Mouse (Mus musculus) CH12.LX (cell line): Measurements from ENCODE around the gene Apom. TPM values are rescaled to one million over a fixed set of nuclear protein-coding genes. Genes with fewer than 3 reads are reported as not detected.

Experiments
- DNase-seq: peaks from one replicate; pipeline ENCODE4 v3.0.0-alpha.2; 2013; ENCODE audit errors: extremely low read depth
- H3K27ac ChIP-seq: 2 replicates; pipeline ENCODE4 v1.5.1; 2012; ENCODE audit warnings: low read depth, mild to moderate bottlenecking, control low read depth, moderate library complexity; ENCODE audit not compliant: insufficient read depth
- H3K27me3 ChIP-seq: replicated peaks from 2 replicates; pipeline ENCODE3; 2012; ENCODE audit warnings: inconsistent platforms
- H3K36me3 ChIP-seq, 2 experiments: replicated peaks in 1 of 2; 2 replicates each; pipeline versions ENCODE3 to v1.6.1; 2012; ENCODE audit warnings: inconsistent platforms in 1 of 2, low read length in 1 of 2, mild to moderate bottlenecking in 1 of 2, mixed read lengths in 1 of 2, moderate library complexity in 1 of 2; ENCODE audit not compliant: control insufficient read depth in 1 of 2, insufficient read depth in 1 of 2
- H3K4me1 ChIP-seq, 2 experiments: 2 replicates each; pipeline ENCODE4 v1.6.1; 2012; ENCODE audit warnings: inconsistent platforms in 1 of 2, moderate library complexity in 1 of 2; ENCODE audit not compliant: insufficient read depth in 2 of 2, control insufficient read depth in 1 of 2
- H3K4me2 ChIP-seq: 2 replicates; pipeline ENCODE4 v1.6.1; 2012; ENCODE audit warnings: low read depth, mild to moderate bottlenecking, control low read depth; ENCODE audit not compliant: poor library complexity, insufficient read depth, severe bottlenecking
- H3K4me3 ChIP-seq, 3 experiments: fragments of 150-350 bp in 1 of 3; sonication (generic) in 1 of 3; replicated peaks in 1 of 3; 2 replicates each; pipeline versions ENCODE3 to v1.5.1; 2011 to 2012; ENCODE audit warnings: low read depth in 2 of 3, low read length in 2 of 3, mild to moderate bottlenecking in 2 of 3, moderate library complexity in 2 of 3, control low read depth in 1 of 3, improper control_type of control experiment in 1 of 3, inconsistent platforms in 1 of 3, mixed read lengths in 1 of 3; ENCODE audit not compliant: poor library complexity in 1 of 3
- H3K79me2 ChIP-seq: replicated peaks from 2 replicates; pipeline ENCODE4 v1.6.1; 2012; ENCODE audit warnings: mild to moderate bottlenecking, moderate library complexity; ENCODE audit not compliant: control insufficient read depth, poor library complexity, insufficient read depth, severe bottlenecking; ENCODE audit errors: extremely low read depth
- H3K9ac ChIP-seq: 2 replicates; pipeline ENCODE4 v1.6.1; 2012; ENCODE audit warnings: low read depth, mild to moderate bottlenecking, control low read depth, moderate library complexity; ENCODE audit not compliant: insufficient read depth
- H3K9me3 ChIP-seq: replicated peaks from 2 replicates; pipeline ENCODE3; 2012; ENCODE audit warnings: low read length, inconsistent platforms, mixed read lengths
- BHLHE40 ChIP-seq: IDR thresholded peaks from 2 replicates; pipeline ENCODE4 v1.6.1; 2011; ENCODE audit warnings: mild to moderate bottlenecking, low read depth, low read length, improper control_type of control experiment
- CTCF ChIP-seq, 2 experiments: IDR thresholded peaks in 1 of 2; conservative IDR thresholded peaks in 1 of 2; 2 replicates each; pipeline ENCODE4 v1.5.1; 2011 to 2012; ENCODE audit warnings: low read depth in 2 of 2, low read length in 2 of 2, improper control_type of control experiment in 1 of 2, inconsistent platforms in 1 of 2, mild to moderate bottlenecking in 1 of 2, moderate library complexity in 1 of 2
- ELF1 ChIP-seq: IDR thresholded peaks from 2 replicates; pipeline ENCODE4 v1.6.1; 2014; ENCODE audit warnings: low read depth, mild to moderate bottlenecking, inconsistent platforms, low read length, improper control_type of control experiment
- EP300 ChIP-seq: IDR thresholded peaks from 2 replicates; pipeline ENCODE4 v1.6.1; 2011; ENCODE audit warnings: low read length, improper control_type of control experiment
- HCFC1 ChIP-seq: IDR thresholded peaks from 2 replicates; pipeline ENCODE4 v1.6.1; 2012; ENCODE audit warnings: low read depth, mild to moderate bottlenecking, inconsistent platforms, low read length, improper control_type of control experiment
- JUND ChIP-seq: conservative IDR thresholded peaks from 2 replicates; pipeline ENCODE4 v1.6.1; 2011; ENCODE audit warnings: low read depth, low read length, improper control_type of control experiment
- MYC ChIP-seq: IDR thresholded peaks from 2 replicates; pipeline ENCODE4 v1.6.1; 2011; ENCODE audit warnings: low read depth, mild to moderate bottlenecking, improper control_type of control experiment, low read length
- POLR2A ChIP-seq: IDR thresholded peaks from 2 replicates; pipeline ENCODE4 v1.6.1; 2011; ENCODE audit warnings: low read depth, mild to moderate bottlenecking, improper control_type of control experiment, low read length
- RAD21 ChIP-seq: IDR thresholded peaks from 2 replicates; pipeline ENCODE4 v1.6.1; 2011; ENCODE audit warnings: low read depth, mild to moderate bottlenecking, low read length, improper control_type of control experiment, moderate library complexity
- RCOR1 ChIP-seq: conservative IDR thresholded peaks from 2 replicates; pipeline ENCODE4 v1.6.1; 2012; ENCODE audit warnings: low read depth, mild to moderate bottlenecking, inconsistent platforms, low read length, improper control_type of control experiment
- UBTF ChIP-seq: IDR thresholded peaks from 2 replicates; pipeline ENCODE4 v1.6.1; 2012; ENCODE audit warnings: low read depth, mild to moderate bottlenecking, inconsistent platforms, low read length, improper control_type of control experiment, moderate library complexity
- USF1 ChIP-seq: IDR thresholded peaks from 2 replicates; pipeline ENCODE4 v1.6.1; 2014; ENCODE audit warnings: low read depth, mild to moderate bottlenecking, inconsistent platforms, low read length, improper control_type of control experiment
- ZC3H11A ChIP-seq: IDR thresholded peaks from 2 replicates; pipeline ENCODE4 v1.6.1; 2012; ENCODE audit warnings: low read depth, mild to moderate bottlenecking, inconsistent platforms, low read length, improper control_type of control experiment
- ZKSCAN1 ChIP-seq: IDR thresholded peaks from 2 replicates; pipeline ENCODE4 v1.6.1; 2012; ENCODE audit warnings: low read depth, inconsistent platforms, low read length, improper control_type of control experiment, borderline replicate concordance
- ZMIZ1 ChIP-seq: IDR thresholded peaks from 2 replicates; pipeline ENCODE4 v1.6.1; 2012; ENCODE audit warnings: low read depth, mild to moderate bottlenecking, inconsistent platforms, low read length, improper control_type of control experiment
- ZNF384 ChIP-seq: IDR thresholded peaks from 2 replicates; pipeline ENCODE4 v1.6.1; 2012; ENCODE audit warnings: low read depth, low read length, improper control_type of control experiment, inconsistent platforms
- dilution Hi-C: fragments of 300-500 bp; cut with MboI; formaldehyde crosslinking; loops from 2 replicates; pipeline ENCODE4 v1.14.3; 2020; ENCODE audit warnings: low sequenced_read_pairs; ENCODE audit not compliant: extremely low pct_unique_long_range_greater_than_20kb, extremely low pct_ligation_motif_present
- in situ Hi-C: fragments of 300-500 bp; cut with MboI; formaldehyde crosslinking; loops from 3 replicates; pipeline ENCODE4 v1.14.3; 2019; ENCODE audit warnings: low sequenced_read_pairs, low pct_ligation_motif_present, low pct_unique_long_range_greater_than_20kb, mixed read lengths
- polyA plus RNA-seq: library from polyadenylated mRNA; unstranded; fragments of >175 nt; gene quantifications from 2 replicates; pipeline ENCODE4 v1.2.1, GENCODE M21; 2012; ENCODE audit warnings: low read depth; ENCODE audit not compliant: insufficient read length
- total RNA-seq, 2 experiments: library from RNA; depleted of rRNA; stranded (reverse); fragments of 300-350 nt in 1 of 2; fragments of >200 nt in 1 of 2; gene quantifications; 2 replicates each; pipeline ENCODE4 v1.2.3; 2012 to 2014

The Apom gene
- total and polyA plus RNA-seq, 3 experiments, result 0.39 TPM; not detected in 2

- H3K9ac ChIP-seq, result no peak within 1 kb of the TSS
- H3K27ac ChIP-seq, result no peak within 1 kb of the TSS
- no peak within 1 kb of the TSS for H3K4me3 ChIP-seq
- no peaks in the 10 kb centered on the region for H3K9me3 ChIP-seq
- no peaks in the 10 kb centered on the region for H3K79me2 ChIP-seq
- H3K4me1 ChIP-seq, result peaks cover 0 to 3% of the 10 kb centered on the region in 2 experiments; a peak in 1 of 4 replicates
- H3K4me2 ChIP-seq, result no peak within 1 kb of the TSS
- no peak for DNase-seq
- no peaks in the 10 kb centered on the region for H3K27me3 ChIP-seq
- no peak for TF ChIP-seq ZNF384
- no peak for TF ChIP-seq ELF1
- TF ChIP-seq HCFC1, result no peak
- no peak for TF ChIP-seq BHLHE40
- no peak for TF ChIP-seq UBTF
- no peak for TF ChIP-seq RCOR1
- no peak for TF ChIP-seq MYC
- no peak for TF ChIP-seq USF1
- TF ChIP-seq ZKSCAN1, result no peak
- dilution Hi-C loops, result no loop called here
- H3K36me3 ChIP-seq, result peaks cover 7 to 23% of the 10 kb centered on the region in 2 experiments
- in situ Hi-C loops, result no loop called here
These were observed 23.8 kb downstream of the Apom start, which contains the start of gene Ly6g5c for GRCm38 (mm10) chr17:35108097-35108496. TSS of gene Ly6g5c (plus strand) at chr17:35108279.

GRCm38 (mm10) chr17:35106522-35106921 is 25.3 kb downstream of the Apom start:
- in situ Hi-C loops (no loop called here), dilution Hi-C loops (no loop called here)
- Histone ChIP-seq H3K4me1 (peaks cover 0 to 4% of the 10 kb centered on the region in 2 experiments; a peak in 1 of 4 replicates), H3K27ac (no peak overlapping the region), H3K9me3 (no peaks in the 10 kb centered on the region), H3K4me2 (no peak overlapping the region)
- TF ChIP-seq UBTF, result no peak
- TF ChIP-seq JUND, result no peak
- peak; percentile 10 for TF ChIP-seq RAD21
- no peak for TF ChIP-seq ZMIZ1
- no peak for TF ChIP-seq HCFC1
- TF ChIP-seq CTCF (conservative IDR thresholded peaks at IDR 0.05 in 1 of 2, IDR thresholded peaks at IDR 0.05 in 1 of 2; ENCODE audit: low read depth in 2 of 2, low read length in 2 of 2), result peak in 1 of 2 experiments; percentile 27; a peak in 1 of 4 replicates
- TF ChIP-seq POLR2A, result no peak
- no peak for TF ChIP-seq ZC3H11A
- no peak for TF ChIP-seq EP300
- TF ChIP-seq, all 38 proteins: peak for 2
- no peak for DNase-seq
- H3K36me3 ChIP-seq, result peaks cover 18 to 35% of the 10 kb centered on the region in 2 experiments
- H3K9ac ChIP-seq, result no peak overlapping the region
- no peak overlapping the region for H3K4me3 ChIP-seq
- H3K27me3 ChIP-seq, result no peaks in the 10 kb centered on the region
- no peaks in the 10 kb centered on the region for H3K79me2 ChIP-seq
